Mouse (Mus musculus) brain, adult 2 months (tissue): ENCODE measurements around the gene Flnb.
A peak's percentile ranks its signal among the peaks of the same experiment; 100 is the strongest.

ENCODE experiments used
- DNase-seq: peaks from one replicate; pipeline ENCODE4 v3.0.0; 2011; ENCODE audit warnings: low read depth, low spot score

Gene Flnb

GRCm38 (mm10) chr14:7826151-7826937, 8.6 kb downstream of the Flnb start:
- DNase-seq = peak; percentile 51

- DNase-seq = no peak
Measured at GRCm38 (mm10) chr14:7829181-7829580, 11.4 kb downstream of the Flnb start.

- DNase-seq = peak; percentile 84
Measured at GRCm38 (mm10) chr14:7831770-7832439, 14.1 kb downstream of the Flnb start.

GRCm38 (mm10) chr14:7832440-7832783, 14.7 kb downstream of the Flnb start:
- no peak for DNase-seq

GRCm38 (mm10) chr14:7833458-7833857, 15.7 kb downstream of the Flnb start:
- DNase-seq = peak; percentile 37

GRCm38 (mm10) chr14:7838564-7839089, 20.9 kb downstream of the Flnb start:
- no peak for DNase-seq

GRCm38 (mm10) chr14:7839950-7840514, 22.3 kb downstream of the Flnb start:
- no peak for DNase-seq

- DNase-seq = no peak
Measured at GRCm38 (mm10) chr14:7842631-7843332, 25.0 kb downstream of the Flnb start.

- peak; percentile 74 for DNase-seq
Measured at GRCm38 (mm10) chr14:7846696-7847095, 28.9 kb downstream of the Flnb start.

- DNase-seq = no peak
Measured at GRCm38 (mm10) chr14:7847746-7848232, 30.0 kb downstream of the Flnb start.

GRCm38 (mm10) chr14:7850913-7851312, 33.2 kb downstream of the Flnb start:
- no peak for DNase-seq

- no peak for DNase-seq
Measured at GRCm38 (mm10) chr14:7851543-7852065, 33.8 kb downstream of the Flnb start.

GRCm38 (mm10) chr14:7853691-7854090, 35.9 kb downstream of the Flnb start:
- DNase-seq = peak; percentile 58

GRCm38 (mm10) chr14:7854366-7854765, 36.6 kb downstream of the Flnb start:
- DNase-seq = peak; percentile 65

- DNase-seq = no peak
Measured at GRCm38 (mm10) chr14:7855101-7855500, 37.3 kb downstream of the Flnb start.

- no peak for DNase-seq
Measured at GRCm38 (mm10) chr14:7855501-7855900, 37.7 kb downstream of the Flnb start.

- DNase-seq = no peak
Measured at GRCm38 (mm10) chr14:7856348-7856747, 38.6 kb downstream of the Flnb start.

- no peak for DNase-seq
Measured at GRCm38 (mm10) chr14:7857835-7858234, 40.1 kb downstream of the Flnb start.

- DNase-seq = no peak
Measured at GRCm38 (mm10) chr14:7858430-7858829, 40.7 kb downstream of the Flnb start.

- no peak for DNase-seq
Measured at GRCm38 (mm10) chr14:7860525-7861154, 42.9 kb downstream of the Flnb start.

GRCm38 (mm10) chr14:7861275-7861674, 43.5 kb downstream of the Flnb start:
- DNase-seq = no peak
